Mouse (Mus musculus) heart, embryonic 14.5 days (tissue): ENCODE measurements around the gene Sbk3. TPM values are rescaled to one million over a fixed set of nuclear protein-coding genes. Genes with fewer than 3 reads are reported as not detected.

ENCODE experiments used
- ATAC-seq: fragments of 200-750 bp; cut with Nextera tagmentation; 2 replicates; pipeline ENCODE4 v1.8.0; 2017; ENCODE audit warnings: low read depth, moderate TSS enrichment; ENCODE audit not compliant: insufficient number of reproducible peaks, insufficient read depth, low FRiP score
- H3K27ac ChIP-seq, 2 experiments: fragments of 200-500 bp in 1 of 2; fragments of 300-500 bp in 1 of 2; sonication (generic) in 1 of 2; replicated peaks in 1 of 2; 2 replicates each; pipeline ENCODE4 v1.5.1; 2012 to 2014; ENCODE audit warnings: low read depth in 2 of 2, low read length in 2 of 2, control low read depth in 1 of 2, mild to moderate bottlenecking in 1 of 2, mixed read lengths in 1 of 2; ENCODE audit not compliant: control insufficient read depth in 1 of 2, insufficient read depth in 1 of 2
- H3K27me3 ChIP-seq: fragments of 300-500 bp; sonication (generic); 2 replicates; pipeline ENCODE4 v1.6.1; 2014; ENCODE audit warnings: mild to moderate bottlenecking, low read length, control low read depth; ENCODE audit not compliant: control insufficient read depth, insufficient read depth
- H3K36me3 ChIP-seq: fragments of 300-500 bp; sonication (generic); 2 replicates; pipeline ENCODE4 v1.6.1; 2014; ENCODE audit warnings: mild to moderate bottlenecking, control low read depth, low read length, mixed read lengths; ENCODE audit not compliant: control insufficient read depth, insufficient read depth
- H3K4me1 ChIP-seq, 2 experiments: fragments of 200-500 bp in 1 of 2; fragments of 300-500 bp in 1 of 2; sonication (generic) in 1 of 2; 2 replicates each; pipeline ENCODE4 v1.6.1; 2012 to 2014; ENCODE audit warnings: low read length in 2 of 2, control low read depth in 1 of 2, mixed read lengths in 1 of 2; ENCODE audit not compliant: control insufficient read depth in 2 of 2, insufficient read depth in 2 of 2
- H3K4me2 ChIP-seq: fragments of 300-500 bp; sonication (generic); 2 replicates; pipeline ENCODE4 v1.6.1; 2014; ENCODE audit warnings: mild to moderate bottlenecking, low read length
- H3K4me3 ChIP-seq, 2 experiments: fragments of 200-500 bp in 1 of 2; fragments of 300-500 bp in 1 of 2; sonication (generic) in 1 of 2; 2 replicates each; pipeline ENCODE4 v1.5.1; 2012 to 2014; ENCODE audit warnings: low read length in 2 of 2, mild to moderate bottlenecking in 2 of 2, control low read depth in 1 of 2, low read depth in 1 of 2, moderate library complexity in 1 of 2; ENCODE audit not compliant: control insufficient read depth in 1 of 2, insufficient read depth in 1 of 2
- H3K9ac ChIP-seq: fragments of 300-500 bp; sonication (generic); 2 replicates; pipeline ENCODE4 v1.6.1; 2014; ENCODE audit warnings: mild to moderate bottlenecking, low read length
- H3K9me3 ChIP-seq: fragments of 300-500 bp; sonication (generic); 2 replicates; pipeline ENCODE4 v1.6.1; 2016; ENCODE audit warnings: low read length, control low read depth; ENCODE audit not compliant: control insufficient read depth
- WGBS: fragments of 180-500 bp; shearing (Covaris S2); extraction: QIAGEN DNeasy Blood & Tissue Kit; methylation state at CpG from one replicate; pipeline ENCODE4 v1.1.7; 2014; 5-methylcytosine and 5-hydroxymethylcytosine counted together
- polyA plus RNA-seq: library from polyadenylated mRNA; unstranded; fragments of >200 nt; fragmentation: Nextera tagmentation; extraction: Ambion mirVana; gene quantifications from 2 replicates; pipeline ENCODE4 v1.2.1, GENCODE M21; 2014

Sbk3 gene
- polyA plus RNA-seq, 1 experiment from 2014 or later = 0.80 TPM

- Histone ChIP-seq H3K9me3 (no peaks in the 10 kb centered on the region), H3K27me3 (0 out of 2 replicates have a peak, but pooled peaks cover 5% of the 10 kb centered on the region), H3K27ac (no peak overlapping the region), H3K36me3 (no peaks in the 10 kb centered on the region), H3K9ac (no peak overlapping the region), H3K4me2 (no peak overlapping the region), H3K4me1 (peaks cover 0 to 3% of the 10 kb centered on the region in 2 experiments; a peak in 1 of 4 replicates), H3K4me3 (no peak overlapping the region)
- no peak for ATAC-seq
- WGBS = 34% methylated on average over 5 of the region's 5 CpGs
Observed at GRCm38 (mm10) chr7:4942673-4943072, 28.3 kb downstream of the Sbk3 start.

GRCm38 (mm10) chr7:4940068-4940479 is 30.9 kb downstream of the Sbk3 start:
- Histone ChIP-seq H3K9me3 (no peaks in the 10 kb centered on the region), H3K9ac (no peak overlapping the region), H3K27me3 (0 out of 2 replicates have a peak, but pooled peaks cover 5% of the 10 kb centered on the region), H3K4me1 (peaks cover 0 to 3% of the 10 kb centered on the region in 2 experiments; a peak in 1 of 4 replicates), H3K4me3 (no peak overlapping the region), H3K36me3 (no peaks in the 10 kb centered on the region), H3K27ac (no peak overlapping the region), H3K4me2 (no peak overlapping the region)
- 16% methylated on average over 9 of the region's 9 CpGs for WGBS
- no peak for ATAC-seq

DNA sequence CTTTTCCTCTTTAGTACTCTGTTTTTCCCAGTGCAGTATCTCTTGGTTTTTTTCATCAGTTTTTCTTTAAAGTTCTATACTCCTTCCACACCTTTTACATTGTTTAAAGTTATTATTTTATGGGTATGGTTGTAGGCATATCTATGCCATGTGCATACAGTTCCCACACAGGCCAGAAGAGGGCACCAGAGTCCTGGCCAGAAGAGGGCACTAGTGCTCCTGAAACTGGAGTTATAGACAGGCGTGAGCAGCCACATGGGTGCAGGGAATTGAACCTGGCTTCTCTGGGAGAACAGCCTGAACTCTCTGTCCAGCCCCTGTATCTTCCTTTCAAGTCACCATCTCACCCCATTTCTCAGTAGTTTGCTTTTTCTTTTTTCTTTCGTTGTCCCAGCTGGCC is 32.5 kb downstream of the Sbk3 start:
- H3K9me3 ChIP-seq = no peaks in the 10 kb centered on the region
- 0 out of 2 replicates have a peak, but pooled peaks cover 5% of the 10 kb centered on the region for H3K27me3 ChIP-seq
- H3K27ac ChIP-seq = no peak overlapping the region
- H3K9ac ChIP-seq = no peak overlapping the region
- 40% methylated on average over 2 of the region's 2 CpGs for WGBS
- no peak overlapping the region for H3K4me2 ChIP-seq
- no peak for ATAC-seq
- H3K36me3 ChIP-seq = no peaks in the 10 kb centered on the region
- H3K4me3 ChIP-seq = no peak overlapping the region
- peaks cover 0 to under 1% of the 10 kb centered on the region in 2 experiments; a peak in 1 of 4 replicates for H3K4me1 ChIP-seq

DNA sequence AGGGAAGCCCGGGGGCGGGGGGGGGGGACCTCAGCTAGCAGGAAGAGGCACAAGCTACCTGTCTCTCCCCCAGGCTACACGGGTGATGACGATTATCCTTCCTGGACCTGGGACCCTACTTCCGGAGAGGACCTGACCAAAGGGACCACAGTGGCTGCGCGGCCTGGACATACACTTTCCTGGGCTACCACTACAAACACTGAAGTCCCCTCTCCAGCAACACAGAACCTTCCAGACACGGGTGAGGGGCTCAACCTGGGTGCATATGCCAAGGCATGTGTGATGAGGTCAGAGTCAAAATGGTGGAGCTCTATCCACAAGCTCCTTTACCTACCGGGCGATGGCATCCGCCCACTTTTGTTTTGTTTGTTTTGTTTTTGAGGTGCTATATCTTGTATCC is 33.6 kb downstream of the Sbk3 start:
- WGBS = 71% methylated on average over 10 of the region's 11 CpGs
- H3K27me3 ChIP-seq = 0 out of 2 replicates have a peak, but pooled peaks cover 3% of the 10 kb centered on the region
- no peak for ATAC-seq

DNA sequence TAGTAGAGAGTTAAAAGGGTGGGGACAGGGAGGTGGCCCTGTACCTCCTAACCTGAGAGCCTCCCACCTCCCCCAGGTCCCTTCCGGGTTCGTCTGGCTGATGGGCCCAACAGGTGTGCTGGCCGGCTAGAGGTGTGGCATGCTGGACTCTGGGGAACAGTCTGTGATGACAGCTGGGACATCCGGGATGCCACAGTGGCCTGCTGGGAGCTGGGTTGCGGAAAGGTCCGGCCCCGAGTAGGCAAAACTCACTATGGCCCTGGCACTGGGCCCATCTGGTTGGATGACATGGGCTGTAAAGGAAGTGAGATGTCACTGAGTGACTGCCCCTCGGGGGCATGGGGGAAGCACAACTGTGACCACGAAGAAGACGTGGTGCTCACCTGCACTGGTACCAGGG is 34.1 kb downstream of the Sbk3 start:
- 66% methylated on average over 10 of the region's 10 CpGs for WGBS
- H3K9me3 ChIP-seq = no peaks in the 10 kb centered on the region
- H3K4me2 ChIP-seq = no peak overlapping the region
- no peak overlapping the region for H3K4me3 ChIP-seq
- no peak overlapping the region for H3K9ac ChIP-seq
- no peaks in the 10 kb centered on the region for H3K4me1 ChIP-seq
- no peaks in the 10 kb centered on the region for H3K27me3 ChIP-seq
- no peaks in the 10 kb centered on the region for H3K36me3 ChIP-seq
- H3K27ac ChIP-seq = no peak overlapping the region
- no peak for ATAC-seq

More for the DNA sequence above, 33.6 kb downstream of the Sbk3 start:
- H3K9me3 ChIP-seq = no peaks in the 10 kb centered on the region
- no peak overlapping the region; the same call in 1 of the 2 replicates for H3K9ac ChIP-seq
- H3K36me3 ChIP-seq = no peaks in the 10 kb centered on the region
- no peaks in the 10 kb centered on the region for H3K4me1 ChIP-seq
- no peak overlapping the region for H3K27ac ChIP-seq
- H3K4me2 ChIP-seq = no peak overlapping the region
- no peak overlapping the region for H3K4me3 ChIP-seq

- no peak overlapping the region for H3K9ac ChIP-seq
- no peak for ATAC-seq
- H3K4me3 ChIP-seq = no peak overlapping the region
- no peaks in the 10 kb centered on the region for H3K27me3 ChIP-seq
- H3K9me3 ChIP-seq = no peaks in the 10 kb centered on the region
- no peak overlapping the region for H3K4me2 ChIP-seq
- no peaks in the 10 kb centered on the region for H3K36me3 ChIP-seq
- 76% methylated on average over 4 of the region's 4 CpGs for WGBS
- no peak overlapping the region for H3K27ac ChIP-seq
- no peaks in the 10 kb centered on the region for H3K4me1 ChIP-seq
Observed at GRCm38 (mm10) chr7:4934160-4934914, 36.6 kb downstream of the Sbk3 start.

- WGBS = 60% methylated on average over 12 of the region's 12 CpGs
- Histone ChIP-seq H3K36me3 (no peaks in the 10 kb centered on the region), H3K4me2 (no peak overlapping the region), H3K9me3 (no peaks in the 10 kb centered on the region), H3K27ac (no peak overlapping the region), H3K4me3 (no peak overlapping the region), H3K27me3 (no peaks in the 10 kb centered on the region), H3K4me1 (no peaks in the 10 kb centered on the region), H3K9ac (no peak overlapping the region)
- ATAC-seq = no peak
Observed at GRCm38 (mm10) chr7:4933103-4933502, 37.9 kb downstream of the Sbk3 start.
